Mouse (Mus musculus) midbrain, embryonic 12.5 days (tissue): Measurements from ENCODE around the gene Ddx50. TPM values are rescaled to one million over a fixed set of nuclear protein-coding genes. Genes with fewer than 3 reads are reported as not detected.

ENCODE experiments used
- ATAC-seq: fragments of 200-750 bp; cut with Nextera tagmentation; 2 replicates; pipeline ENCODE4 v1.8.0; 2017; ENCODE audit warnings: low read depth, moderate TSS enrichment, moderate library complexity; ENCODE audit not compliant: low FRiP score
- H3K27ac ChIP-seq: fragments of 300-500 bp; sonication (generic); replicated peaks from 2 replicates; pipeline ENCODE4 v1.5.1; 2016; ENCODE audit warnings: mild to moderate bottlenecking
- H3K27me3 ChIP-seq: fragments of 300-500 bp; sonication (generic); 2 replicates; pipeline ENCODE4 v1.6.1; 2016; ENCODE audit warnings: mild to moderate bottlenecking
- H3K36me3 ChIP-seq: fragments of 300-500 bp; sonication (generic); 2 replicates; pipeline ENCODE4 v1.6.1; 2016
- H3K4me1 ChIP-seq: fragments of 300-500 bp; sonication (generic); 2 replicates; pipeline ENCODE4 v1.6.1; 2016
- H3K4me2 ChIP-seq: fragments of 300-500 bp; sonication (generic); replicated peaks from 2 replicates; pipeline ENCODE4 v1.6.1; 2016; ENCODE audit warnings: mild to moderate bottlenecking, moderate library complexity
- H3K4me3 ChIP-seq: fragments of 300-500 bp; sonication (generic); 2 replicates; pipeline ENCODE4 v1.5.1; 2016; ENCODE audit warnings: mild to moderate bottlenecking
- H3K9ac ChIP-seq: fragments of 300-500 bp; sonication (generic); replicated peaks from 2 replicates; pipeline ENCODE4 v1.6.1; 2016; ENCODE audit warnings: mild to moderate bottlenecking, moderate library complexity
- H3K9me3 ChIP-seq: fragments of 300-500 bp; sonication (generic); 2 replicates; pipeline ENCODE4 v1.6.1; 2016; ENCODE audit warnings: mild to moderate bottlenecking
- WGBS: fragments of 180-500 bp; shearing (Covaris S2); methylation state at CpG from one replicate; pipeline ENCODE4 v1.1.7; 2016; 5-methylcytosine and 5-hydroxymethylcytosine counted together
- microRNA-seq: library from miRNA; unstranded; fragments of <30 nt; microRNA quantifications from one replicate; pipeline ENCODE4, GENCODE M21; 2017
- polyA plus RNA-seq: library from polyadenylated mRNA; unstranded; fragments of >200 nt; fragmentation: Nextera tagmentation; extraction: Ambion mirVana; gene quantifications from 2 replicates; pipeline ENCODE4 v1.2.1, GENCODE M21; 2016

Ddx50 gene
- polyA plus RNA-seq, 1 experiment from 2014 or later, result 137 TPM

DNA sequence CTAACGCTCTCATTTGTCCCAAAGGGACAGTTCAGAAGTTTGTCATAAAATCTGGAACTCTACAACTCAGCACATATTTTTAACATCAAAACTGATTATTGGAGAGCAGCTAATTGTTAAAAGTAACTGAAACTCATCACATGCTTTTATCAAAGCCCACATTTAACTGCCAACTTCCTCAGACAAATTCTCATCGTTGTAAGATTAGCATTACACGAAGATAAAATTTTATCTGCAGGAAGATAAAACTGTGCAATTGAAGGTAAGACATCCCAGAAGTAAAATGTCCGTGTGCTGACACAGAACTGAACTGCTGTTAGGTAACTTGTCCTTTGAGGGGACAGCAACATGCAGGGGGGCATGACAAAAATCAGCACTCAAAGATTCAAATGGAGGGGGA, 82.2 kb downstream of the Ddx50 start:
- no peak overlapping the region for H3K4me2 ChIP-seq
- 96% methylated on average over 4 of the region's 4 CpGs for WGBS
- H3K9ac ChIP-seq, result no peak overlapping the region
- no peaks in the 10 kb centered on the region for H3K27me3 ChIP-seq
- no peaks in the 10 kb centered on the region for H3K9me3 ChIP-seq
- H3K4me1 ChIP-seq, result no peaks in the 10 kb centered on the region
- H3K27ac ChIP-seq, result no peak overlapping the region
- no peak overlapping the region for H3K4me3 ChIP-seq
- H3K36me3 ChIP-seq, result peaks cover 81% of the 10 kb centered on the region
- ATAC-seq, result no peak

Small RNA genes within 50 kb of the gene (microRNA-seq; reads per million reads assigned to microRNA genes)
- not detected for gene Mir7215

Other genes with a start within 250 kb of the Ddx50 start
- 0.18 and 0.52 TPM in 2 replicates for gene Hkdc1, start 228.7 kb downstream of the Ddx50 start, polyA plus RNA-seq
- gene 4930507D05Rik, start 201.7 kb downstream of the Ddx50 start, polyA plus RNA-seq, result 1.1 and 1.3 TPM in 2 replicates
- 27.9 and 29.2 TPM in 2 replicates for gene Supv3l1, start 201.5 kb downstream of the Ddx50 start, polyA plus RNA-seq
- gene Vps26a, start 164.4 kb downstream of the Ddx50 start, polyA plus RNA-seq, result 80.7 and 84.2 TPM in 2 replicates
- gene Srgn, start 123.8 kb downstream of the Ddx50 start, polyA plus RNA-seq, result 6.1 and 6.6 TPM in 2 replicates
- 66.3 and 73.1 TPM in 2 replicates for gene Kif1bp, start 72.8 kb downstream of the Ddx50 start, polyA plus RNA-seq
- gene Ddx21, start 48.9 kb downstream of the Ddx50 start, polyA plus RNA-seq, result 27.4 and 29.2 TPM in 2 replicates
- gene Stox1, start 74.9 kb upstream of the Ddx50 start, polyA plus RNA-seq, result 2.1 and 2.8 TPM in 2 replicates
- 151 and 157 TPM in 2 replicates for gene Ccar1, start 141.1 kb upstream of the Ddx50 start, polyA plus RNA-seq